Mouse (Mus musculus) hindbrain, embryonic 11.5 days (tissue): ENCODE measurements around the gene Mapkbp1. TPM values are rescaled to one million over a fixed set of nuclear protein-coding genes. Genes with fewer than 3 reads are reported as not detected.

Experiments used
- ATAC-seq: fragments of 200-750 bp; cut with Nextera tagmentation; 2 replicates; pipeline ENCODE4 v1.8.0; 2017; ENCODE audit warnings: mild to moderate bottlenecking, moderate TSS enrichment, moderate library complexity; ENCODE audit not compliant: low FRiP score
- DNase-seq: peaks from one replicate; pipeline ENCODE4 v3.0.0-alpha.2; 2015; ENCODE audit warnings: low spot score
- H3K27ac ChIP-seq: fragments of 300-500 bp; sonication (generic); 2 replicates; pipeline ENCODE4 v1.5.1; 2014; ENCODE audit warnings: mild to moderate bottlenecking, low read depth, low read length
- H3K27me3 ChIP-seq: fragments of 300-500 bp; sonication (generic); 2 replicates; pipeline ENCODE4 v1.6.1; 2014; ENCODE audit warnings: mild to moderate bottlenecking, low read length, moderate library complexity, mixed read lengths; ENCODE audit not compliant: control insufficient read depth, insufficient read depth
- H3K36me3 ChIP-seq: fragments of 300-500 bp; sonication (generic); 2 replicates; pipeline ENCODE4 v1.6.1; 2014; ENCODE audit warnings: mild to moderate bottlenecking, low read length, moderate library complexity, mixed read lengths; ENCODE audit not compliant: control insufficient read depth, insufficient read depth
- H3K4me1 ChIP-seq: fragments of 300-500 bp; sonication (generic); replicated peaks from 2 replicates; pipeline ENCODE4 v1.6.1; 2014; ENCODE audit warnings: low read length, mixed read lengths; ENCODE audit not compliant: control insufficient read depth, insufficient read depth
- H3K4me2 ChIP-seq: fragments of 300-500 bp; sonication (generic); replicated peaks from 2 replicates; pipeline ENCODE4 v1.6.1; 2014; ENCODE audit warnings: mild to moderate bottlenecking, low read depth, low read length
- H3K4me3 ChIP-seq: fragments of 300-500 bp; sonication (generic); 2 replicates; pipeline ENCODE4 v1.5.1; 2014; ENCODE audit warnings: low read depth, low read length
- H3K9ac ChIP-seq: fragments of 300-500 bp; sonication (generic); 2 replicates; pipeline ENCODE4 v1.6.1; 2014; ENCODE audit warnings: low read depth, low read length
- H3K9me3 ChIP-seq: fragments of 300-500 bp; sonication (generic); 2 replicates; pipeline ENCODE4 v1.6.1; 2016; ENCODE audit warnings: low read length; ENCODE audit not compliant: control insufficient read depth
- WGBS: fragments of 180-500 bp; shearing (Covaris S2); extraction: QIAGEN DNeasy Blood & Tissue Kit; methylation state at CpG from one replicate; pipeline ENCODE4 v1.1.7; 2014; 5-methylcytosine and 5-hydroxymethylcytosine counted together
- polyA plus RNA-seq: library from polyadenylated mRNA; unstranded; fragments of >200 nt; fragmentation: Nextera tagmentation; extraction: Ambion mirVana; gene quantifications from 2 replicates; pipeline ENCODE4 v1.2.1, GENCODE M21; 2014

The Mapkbp1 gene
- polyA plus RNA-seq, 1 experiment from 2014 or later = 4.4 TPM

- Histone ChIP-seq H3K36me3 (no peaks in the 10 kb centered on the region), H3K9ac (no peak overlapping the region), H3K27ac (no peak overlapping the region), H3K9me3 (no peaks in the 10 kb centered on the region), H3K4me3 (no peak overlapping the region), H3K4me1 (no peaks in the 10 kb centered on the region), H3K27me3 (no peaks in the 10 kb centered on the region), H3K4me2 (no peak overlapping the region)
- DNase-seq (no peak), ATAC-seq (no peak)
- WGBS = 87% methylated on average over 10 of the region's 10 CpGs
These were observed 92.7 kb downstream of the Mapkbp1 start for GRCm38 (mm10) chr2:120065243-120065642.

- Histone ChIP-seq H3K36me3 (no peaks in the 10 kb centered on the region), H3K4me2 (no peak overlapping the region), H3K27me3 (no peaks in the 10 kb centered on the region), H3K4me1 (no peaks in the 10 kb centered on the region), H3K4me3 (no peak overlapping the region), H3K9ac (no peak overlapping the region), H3K9me3 (no peaks in the 10 kb centered on the region), H3K27ac (no peak overlapping the region)
- 86% methylated on average over 3 of the region's 3 CpGs for WGBS
- DNase-seq = no peak
- no peak for ATAC-seq
These were observed 93.7 kb downstream of the Mapkbp1 start for GRCm38 (mm10) chr2:120066224-120066623.

- Histone ChIP-seq H3K27me3 (no peaks in the 10 kb centered on the region), H3K4me1 (no peaks in the 10 kb centered on the region), H3K9ac (peak overlapping the region; percentile 42; the same call in 1 of the 2 replicates), H3K4me3 (no peak overlapping the region), H3K36me3 (no peaks in the 10 kb centered on the region), H3K27ac (no peak overlapping the region), H3K9me3 (no peaks in the 10 kb centered on the region), H3K4me2 (no peak overlapping the region)
- 36% methylated on average over 16 of the region's 16 CpGs for WGBS
- DNase-seq = peak; percentile 68
- ATAC-seq = peak; percentile 59
These were observed 96.3 kb downstream of the Mapkbp1 start for GRCm38 (mm10) chr2:120068555-120069465.

- Histone ChIP-seq H3K27me3 (no peaks in the 10 kb centered on the region), H3K4me3 (no peak overlapping the region), H3K36me3 (no peaks in the 10 kb centered on the region), H3K27ac (no peak overlapping the region), H3K4me1 (no peaks in the 10 kb centered on the region), H3K4me2 (no peak overlapping the region), H3K9ac (0 out of 2 replicates have a peak overlapping the region, but pooled peaks have one; percentile 15), H3K9me3 (no peaks in the 10 kb centered on the region)
- ATAC-seq (0 out of 2 replicates have a peak, but pooled peaks have one; percentile 7), DNase-seq (no peak)
- WGBS = 72% methylated on average over 8 of the region's 8 CpGs
These were observed 97.0 kb downstream of the Mapkbp1 start for GRCm38 (mm10) chr2:120069466-120069990.

GRCm38 (mm10) chr2:120074096-120074495 is 101.6 kb downstream of the Mapkbp1 start:
- Histone ChIP-seq H3K9ac (no peak overlapping the region), H3K9me3 (no peaks in the 10 kb centered on the region), H3K4me1 (no peaks in the 10 kb centered on the region; the same call in 1 of the 2 replicates), H3K27ac (no peak overlapping the region), H3K27me3 (peaks cover 18% of the 10 kb centered on the region), H3K4me2 (no peak overlapping the region), H3K4me3 (no peak overlapping the region), H3K36me3 (no peaks in the 10 kb centered on the region)
- WGBS = 92% methylated on average over 4 of the region's 4 CpGs
- DNase-seq (no peak), ATAC-seq (no peak)

GRCm38 (mm10) chr2:120076076-120076705 is 103.7 kb downstream of the Mapkbp1 start:
- Histone ChIP-seq H3K27me3 (peaks cover 18% of the 10 kb centered on the region), H3K27ac (no peak overlapping the region), H3K9me3 (no peaks in the 10 kb centered on the region), H3K4me2 (peak overlapping the region; percentile 34), H3K36me3 (no peaks in the 10 kb centered on the region), H3K9ac (no peak overlapping the region; the same call in 1 of the 2 replicates), H3K4me3 (peak overlapping the region; percentile 22), H3K4me1 (no peaks in the 10 kb centered on the region; the same call in 1 of the 2 replicates)
- DNase-seq = peak; percentile 63
- 3% methylated on average over 36 of the region's 36 CpGs for WGBS
- no peak for ATAC-seq

Other genes with a start within 250 kb of the Mapkbp1 start
- 0.60 and 0.89 TPM in 2 replicates for gene Itpka, start 230.4 kb upstream of the Mapkbp1 start, polyA plus RNA-seq
- gene Ltk, start 212.3 kb upstream of the Mapkbp1 start, polyA plus RNA-seq = 0.08 and 0.46 TPM in 2 replicates
- 19.0 and 19.9 TPM in 2 replicates for gene Rpap1, start 185.2 kb upstream of the Mapkbp1 start, polyA plus RNA-seq
- gene Tyro3, start 175.0 kb upstream of the Mapkbp1 start, polyA plus RNA-seq = 16.6 and 17.5 TPM in 2 replicates
- gene Mga, start 75.5 kb upstream of the Mapkbp1 start, polyA plus RNA-seq = 31.4 and 43.8 TPM in 2 replicates
- 22.2 and 25.4 TPM in 2 replicates for gene Jmjd7, start 54.8 kb downstream of the Mapkbp1 start, polyA plus RNA-seq
- 3.1 and 5.3 TPM in 2 replicates for gene Gm28042, start 54.8 kb downstream of the Mapkbp1 start, polyA plus RNA-seq
- 1.6 and 2.5 TPM in 2 replicates for gene Pla2g4b, start 60.7 kb downstream of the Mapkbp1 start, polyA plus RNA-seq
- 13.6 and 18.3 TPM in 2 replicates for gene Ehd4, start 181.9 kb downstream of the Mapkbp1 start, polyA plus RNA-seq